Mouse (Mus musculus) frontal cortex, postnatal 14 days (tissue): ENCODE results near the gene Gpcpd1.

Experiments
- DNase-seq, 2 experiments: peaks; one replicate each; pipeline ENCODE4 v3.0.0; 2022; ENCODE audit warnings: low spot score in 2 of 2

The Gpcpd1 gene

DNA sequence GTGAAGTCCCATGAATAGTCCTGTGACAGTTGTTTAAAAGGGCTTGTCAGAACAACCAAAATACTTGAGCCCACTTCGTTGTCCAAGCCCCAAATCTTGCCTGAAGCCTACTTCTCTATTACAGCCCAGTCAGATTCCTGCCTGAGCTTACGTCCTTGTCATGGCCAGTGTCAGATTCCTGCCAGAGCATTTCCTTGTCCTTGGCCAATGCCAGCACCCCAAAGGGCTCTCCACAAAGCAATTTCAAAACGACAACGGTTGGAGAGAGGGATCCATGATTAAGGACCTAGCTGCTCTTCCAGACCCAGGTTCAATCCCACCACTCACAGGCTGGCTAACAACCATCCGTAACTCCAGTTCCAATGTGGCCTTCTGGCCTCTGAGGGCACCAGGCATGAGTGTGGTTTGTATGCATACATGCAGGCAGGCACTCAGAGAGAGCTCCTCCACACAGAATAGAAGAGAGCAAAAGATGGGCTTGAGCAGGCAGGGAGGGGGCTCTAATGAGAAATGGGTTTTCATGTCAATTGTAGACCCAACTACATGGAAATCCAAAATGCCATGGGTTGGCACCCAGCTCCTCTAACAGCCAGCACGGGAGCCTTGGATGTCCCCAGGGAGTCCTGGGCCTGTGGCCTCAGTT lies 70.2 kb downstream of the Gpcpd1 start:
- no peak for DNase-seq

DNA sequence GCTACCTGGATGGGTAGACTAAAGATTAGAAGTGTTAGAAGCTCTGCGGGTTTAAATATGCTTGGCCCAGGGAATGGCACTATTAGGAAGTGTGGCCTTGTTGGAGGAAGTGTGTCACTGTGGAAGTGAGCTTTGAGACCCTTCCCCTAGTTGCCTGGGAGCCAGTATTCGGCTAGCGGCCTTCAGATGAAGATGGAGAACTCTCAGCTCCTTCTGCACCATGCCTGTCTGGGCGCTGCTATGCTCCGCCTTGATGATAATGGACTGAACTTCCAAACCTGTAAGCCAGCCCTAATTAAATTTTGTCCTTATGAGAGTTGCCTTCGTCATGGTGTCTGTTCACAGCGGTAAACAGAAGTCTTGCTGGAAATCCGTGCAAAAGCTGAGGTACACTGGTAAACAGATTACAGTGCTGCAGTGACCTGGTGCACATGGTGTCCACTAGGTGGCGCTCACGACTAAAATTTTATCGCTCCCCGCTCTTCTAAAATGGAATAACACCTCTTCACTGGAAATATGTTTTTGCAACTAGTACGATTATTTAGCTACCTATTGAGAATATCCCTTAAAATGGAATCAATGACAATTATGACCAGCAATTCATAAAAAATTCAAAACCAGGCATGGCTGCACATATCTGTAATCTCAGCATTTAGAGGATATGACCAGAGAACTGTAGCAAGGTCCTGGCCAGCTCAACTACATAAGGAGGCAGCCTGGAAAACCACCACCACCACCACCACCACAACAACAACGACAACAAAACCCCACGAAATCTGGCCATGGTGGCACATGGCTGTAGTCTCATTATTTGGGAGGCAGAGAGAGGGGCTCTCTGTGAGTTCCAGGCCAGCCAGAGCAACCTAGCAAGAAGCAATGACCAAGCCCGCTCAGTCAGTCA lies 71.1 kb downstream of the Gpcpd1 start:
- peak in 1 of 2 experiments; percentile 72 for DNase-seq

DNA sequence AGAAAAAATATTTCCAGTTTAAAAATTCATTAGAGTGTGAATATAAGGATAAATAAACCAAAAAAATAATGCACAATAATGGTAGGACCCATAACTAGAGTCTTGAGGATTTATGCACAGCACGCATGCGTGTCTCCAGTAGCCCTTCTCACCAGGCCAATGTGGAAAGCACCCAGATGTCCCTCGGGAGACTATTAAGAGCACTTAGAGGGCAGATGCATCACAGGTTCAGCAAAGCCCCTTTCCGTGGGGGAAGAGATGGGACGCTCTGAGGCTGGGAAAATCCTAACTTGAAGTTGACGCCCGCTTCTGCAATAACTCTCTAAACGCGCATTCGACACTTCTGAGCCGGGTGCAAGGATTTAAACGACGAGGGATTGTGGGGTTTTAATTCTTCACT lies 71.9 kb downstream of the Gpcpd1 start:
- no peak for DNase-seq

DNA sequence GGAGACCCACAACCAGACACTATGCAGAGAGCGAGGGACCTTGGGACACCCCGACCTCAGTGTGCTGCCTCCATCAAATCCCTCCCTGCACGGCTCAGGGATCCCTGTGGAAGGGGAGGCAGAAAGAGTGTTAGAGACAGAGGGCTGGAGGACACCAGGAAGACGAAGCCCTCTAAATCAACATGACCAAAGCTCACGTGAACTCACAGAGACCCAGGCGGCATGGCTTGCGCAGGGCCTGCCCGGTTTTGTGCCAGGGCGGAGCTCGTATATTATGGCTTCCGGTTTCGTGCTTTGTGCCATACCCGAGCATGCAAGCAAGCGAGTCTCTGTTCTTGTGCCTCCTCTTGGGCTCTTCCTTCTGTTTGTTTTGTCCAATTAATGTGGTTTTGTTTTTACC lies 72.5 kb downstream of the Gpcpd1 start:
- no peak for DNase-seq

DNA sequence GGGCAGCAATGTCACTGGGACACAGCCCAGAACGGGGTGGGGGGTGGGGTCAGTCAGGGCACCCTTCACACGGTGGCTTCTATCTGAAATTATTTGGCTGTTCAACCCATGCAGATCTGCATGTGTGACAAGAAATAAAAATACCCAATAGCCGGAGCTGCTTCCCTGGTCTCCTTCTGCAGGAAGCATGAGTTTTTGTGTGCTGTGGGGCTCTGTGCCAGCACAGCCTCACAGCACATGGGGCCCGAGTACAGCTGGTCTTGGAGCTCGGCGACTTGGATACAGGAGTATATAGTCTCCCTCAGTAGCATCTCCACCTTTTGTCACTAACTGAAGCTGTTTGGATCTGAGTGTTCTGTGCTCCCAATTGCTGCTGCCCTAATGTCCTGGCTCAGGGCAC lies 73.2 kb downstream of the Gpcpd1 start:
- DNase-seq = peak in 1 of 2 experiments; percentile 36

DNA sequence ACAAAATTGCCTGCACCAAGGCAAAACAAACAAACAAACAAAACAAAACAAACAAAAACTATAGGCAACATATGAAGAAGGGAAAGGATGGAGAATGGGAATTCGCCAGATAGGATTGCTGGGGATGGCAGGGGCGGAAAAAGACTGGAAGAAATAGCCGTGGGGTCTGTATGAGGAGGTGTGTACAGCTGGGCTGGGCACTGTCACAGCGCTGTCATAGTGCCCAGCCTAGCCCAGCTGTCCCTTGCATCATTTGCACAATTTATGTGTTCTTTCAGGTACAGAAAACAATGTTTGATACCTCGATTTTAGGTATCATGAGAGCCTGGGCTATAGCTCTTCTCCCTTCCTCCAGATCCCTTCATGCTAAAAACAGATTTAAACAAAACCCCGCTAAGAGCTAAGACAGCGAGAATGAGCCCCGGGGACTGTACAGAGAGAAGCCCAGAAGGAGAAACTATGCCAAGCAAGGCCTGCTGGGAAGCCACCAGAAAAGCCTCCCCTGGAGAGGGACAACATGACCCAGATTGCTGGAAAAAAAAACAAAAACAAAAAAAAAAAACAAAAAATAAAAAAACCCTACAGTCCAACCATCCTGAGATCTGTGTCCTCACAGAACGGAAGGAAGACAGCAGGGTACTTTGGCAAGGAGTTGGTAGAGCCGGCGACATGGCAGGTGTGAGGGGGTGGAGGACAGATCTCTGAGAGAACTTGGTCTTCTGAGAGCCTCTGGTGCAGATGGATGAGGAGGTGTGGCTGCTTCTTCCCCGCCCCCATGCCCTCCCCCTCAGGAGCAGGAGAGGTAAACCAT lies 74.0 kb downstream of the Gpcpd1 start:
- no peak for DNase-seq

DNA sequence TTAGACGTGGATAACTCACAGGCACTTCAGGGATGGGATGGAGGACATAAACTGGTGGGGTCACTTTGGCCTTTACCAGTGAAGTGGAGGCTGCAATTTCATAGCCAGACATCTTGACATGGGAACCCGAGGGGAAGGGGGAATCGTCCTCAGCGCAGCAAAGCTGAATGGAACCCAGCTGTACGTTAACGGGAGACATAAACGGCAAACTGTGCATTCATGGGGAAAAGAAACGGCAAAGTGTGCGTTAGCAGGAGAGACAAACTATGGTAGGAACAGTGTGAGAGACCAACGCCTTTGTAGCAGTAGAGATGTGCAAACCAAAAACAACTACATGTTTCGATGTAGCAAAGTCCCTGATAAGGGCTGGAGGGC lies 74.6 kb downstream of the Gpcpd1 start:
- no peak for DNase-seq

DNA sequence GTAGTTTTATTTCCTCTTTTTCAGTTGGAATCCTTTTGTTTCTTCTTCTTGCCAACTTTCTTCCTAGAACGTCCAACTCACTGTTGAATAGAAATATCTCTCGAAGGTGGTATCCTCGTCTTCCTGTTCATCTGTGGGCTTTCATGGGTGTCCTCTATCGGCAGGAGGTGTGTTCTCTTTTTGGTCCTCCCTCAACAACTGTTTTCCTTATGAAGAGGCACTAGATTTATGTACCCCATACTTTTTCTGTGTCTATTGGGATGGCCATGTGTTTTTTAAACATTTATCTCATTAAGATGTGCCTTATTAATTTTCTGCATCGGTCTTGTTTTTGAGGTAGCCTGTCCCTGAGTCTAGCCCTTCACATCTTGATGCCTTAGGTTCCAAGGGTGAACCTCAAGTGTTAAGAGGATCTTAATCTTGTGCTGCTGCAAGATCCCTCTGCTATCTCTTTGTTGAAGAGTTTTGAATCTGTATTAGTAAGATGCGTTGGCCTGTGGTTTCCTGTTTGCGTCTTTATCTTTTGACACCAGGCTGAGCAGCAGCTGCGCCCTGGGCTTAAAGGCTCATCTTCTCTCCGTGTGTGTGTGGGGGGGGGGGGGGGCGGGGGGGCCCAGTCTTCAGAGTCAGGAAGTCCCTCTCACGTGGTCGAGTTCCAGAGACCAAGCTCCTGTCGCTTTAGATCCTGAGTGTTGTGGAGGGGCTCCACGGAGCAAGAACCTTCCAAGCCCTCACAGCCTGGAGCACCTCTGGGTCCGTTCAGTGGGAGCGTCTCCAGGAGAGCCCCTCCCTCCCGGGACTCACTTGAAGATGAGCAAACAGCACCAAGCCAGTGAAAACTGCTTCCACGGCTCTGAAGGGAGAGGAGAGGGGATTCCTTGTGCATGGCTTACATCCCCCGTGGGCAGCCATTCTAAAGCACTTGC lies 75.2 kb downstream of the Gpcpd1 start:
- DNase-seq = no peak

DNA sequence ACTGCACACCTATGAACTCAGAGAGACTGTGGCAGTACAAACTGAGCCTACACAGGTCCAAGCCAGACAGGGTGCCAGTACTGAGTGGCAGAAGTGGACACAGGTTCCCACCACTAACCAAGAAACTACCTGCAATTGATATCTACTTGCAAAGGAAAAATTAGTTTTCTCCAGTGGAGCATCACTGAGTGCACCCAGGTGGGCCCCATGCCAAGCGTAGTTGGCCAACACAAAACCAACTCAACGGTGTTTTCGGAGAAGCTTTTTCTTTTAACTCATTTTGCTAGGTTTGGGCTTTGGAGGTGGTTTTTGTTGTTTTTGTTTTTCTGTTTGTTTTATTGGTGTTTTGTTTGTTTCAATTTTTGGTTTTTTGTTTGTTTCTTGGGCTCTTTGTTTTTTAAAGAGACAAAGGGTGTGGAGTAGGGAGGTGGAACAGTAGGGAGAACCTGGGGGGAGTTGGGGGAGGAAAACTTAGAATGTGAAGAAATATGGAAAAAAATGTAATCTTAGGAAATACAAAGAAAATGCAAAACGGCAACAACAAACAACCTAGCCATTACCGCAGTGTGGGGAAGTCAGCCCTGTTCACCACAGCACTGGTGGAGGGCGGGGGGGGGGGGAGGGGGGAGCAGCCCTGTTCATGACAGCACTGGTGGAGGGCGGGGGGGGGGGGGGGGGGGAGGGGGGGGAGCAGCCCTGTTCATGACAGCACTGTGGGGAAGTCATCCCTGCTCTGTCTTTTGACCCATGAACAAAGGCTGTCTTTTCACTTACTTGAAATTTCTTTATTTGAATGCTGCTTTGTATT lies 76.3 kb downstream of the Gpcpd1 start:
- DNase-seq = no peak

DNA sequence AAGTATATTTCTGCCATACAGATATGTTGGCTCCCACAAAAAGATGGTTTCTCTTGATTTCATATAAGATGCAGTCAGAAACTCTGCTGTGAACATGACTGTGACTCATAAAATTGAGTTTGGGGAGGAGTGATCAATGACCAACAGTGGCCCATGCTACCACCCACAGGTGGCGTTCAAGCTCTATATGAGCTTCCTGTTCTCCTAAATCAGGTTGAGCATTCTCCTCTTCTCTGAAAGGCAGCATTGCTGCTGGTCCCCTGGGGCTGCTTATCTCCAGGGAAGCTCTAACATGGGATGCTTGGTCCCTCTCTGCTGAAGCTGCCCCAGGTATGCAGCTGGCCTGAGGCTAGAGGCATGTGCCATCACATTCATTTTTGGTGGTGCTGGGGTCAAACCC lies 77.8 kb downstream of the Gpcpd1 start:
- no peak for DNase-seq

DNA sequence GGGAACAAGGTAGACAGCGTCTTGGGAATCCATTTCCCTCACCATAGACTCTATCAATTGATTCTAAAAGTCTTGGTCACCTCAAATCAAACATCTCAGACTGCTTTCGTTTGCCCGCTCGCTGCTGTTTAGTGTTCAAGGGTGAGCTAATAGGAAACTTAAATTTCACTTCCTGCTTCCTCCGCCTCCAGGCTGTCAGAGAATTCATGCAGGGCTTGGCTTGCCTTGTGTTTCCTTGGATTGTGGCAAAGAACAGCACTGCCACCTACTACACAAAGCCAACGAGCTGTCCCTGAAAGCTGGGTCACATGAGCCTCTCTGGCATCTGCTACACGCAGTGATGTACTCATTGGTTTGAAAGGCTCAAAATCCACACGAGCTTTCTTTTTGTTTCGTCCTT lies 78.3 kb downstream of the Gpcpd1 start:
- no peak for DNase-seq

DNA sequence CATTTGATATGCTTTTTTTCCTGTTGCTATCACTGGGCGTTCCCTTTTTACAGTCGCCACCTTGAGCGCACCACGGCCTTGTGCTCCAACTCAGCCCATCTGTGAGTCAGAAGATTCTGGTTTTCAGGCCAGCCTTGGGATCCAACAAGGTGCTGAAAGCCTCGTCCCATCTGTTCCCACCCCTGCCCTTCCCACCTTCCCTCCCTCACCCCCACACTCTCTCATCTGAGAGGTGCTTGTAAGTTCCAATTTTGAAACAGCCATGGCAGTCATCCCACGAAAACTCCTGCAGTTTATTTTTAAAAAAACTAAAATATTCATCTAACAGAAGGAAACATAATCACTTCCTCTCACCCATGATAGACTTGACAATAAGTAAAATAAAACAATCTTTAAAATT lies 80.0 kb downstream of the Gpcpd1 start:
- no peak for DNase-seq

DNA sequence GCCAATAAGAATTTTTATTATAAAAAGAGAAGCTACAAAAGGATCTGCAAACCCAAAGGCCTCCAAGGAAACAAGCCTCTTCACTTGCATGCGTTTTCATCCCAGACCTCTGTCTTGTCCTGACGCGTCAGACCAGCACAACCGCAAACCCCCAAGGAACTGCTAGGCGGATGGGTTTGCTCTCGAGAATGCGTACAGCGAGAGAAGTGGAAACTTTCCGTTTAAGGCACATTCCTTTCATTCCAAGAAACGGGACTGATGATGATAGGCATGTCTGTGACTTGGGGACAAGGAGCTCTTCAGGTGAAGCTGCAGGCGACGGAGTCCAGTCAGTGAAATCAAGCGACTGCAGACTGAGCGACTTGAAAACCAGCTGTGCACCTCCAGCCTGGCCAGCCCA lies 80.4 kb downstream of the Gpcpd1 start:
- no peak for DNase-seq

DNA sequence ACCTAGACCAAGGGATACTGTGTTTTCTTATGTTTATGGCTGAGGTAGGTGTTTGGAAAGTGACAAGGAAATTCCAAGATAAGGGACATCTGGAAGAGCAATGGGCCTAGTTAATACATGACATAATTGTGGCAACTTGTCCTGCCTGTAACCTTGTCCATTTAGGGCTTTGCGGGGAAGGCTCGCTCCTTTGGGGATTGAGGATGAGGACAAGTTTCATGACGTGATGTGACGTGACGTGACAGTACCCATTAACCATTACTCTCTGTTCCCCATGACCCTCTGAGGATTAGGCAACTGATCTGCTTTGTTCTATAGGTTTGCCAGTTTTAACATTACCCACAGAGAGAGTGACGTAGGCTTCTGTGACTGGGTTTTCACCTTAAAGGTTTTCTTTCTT lies 81.7 kb downstream of the Gpcpd1 start:
- no peak for DNase-seq

DNA sequence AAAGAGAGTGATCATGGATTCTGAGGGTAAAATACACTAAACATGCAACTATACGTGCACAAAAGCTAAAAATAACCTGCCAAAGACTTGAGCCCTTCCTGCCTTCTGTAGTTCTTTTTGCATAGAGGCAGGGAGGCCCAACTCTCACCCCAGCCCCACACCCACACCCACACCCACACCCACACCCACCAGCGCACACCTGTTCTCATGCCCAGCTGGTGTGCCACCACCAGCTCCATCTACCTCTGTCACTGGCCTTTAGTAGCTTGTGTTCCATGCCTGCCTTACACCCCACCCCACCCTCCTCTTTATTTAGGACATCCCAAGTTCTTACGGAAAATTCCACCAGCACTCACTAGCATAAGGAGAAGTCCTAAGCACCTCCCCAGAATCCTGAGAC lies 89.2 kb downstream of the Gpcpd1 start:
- DNase-seq = no peak

DNA sequence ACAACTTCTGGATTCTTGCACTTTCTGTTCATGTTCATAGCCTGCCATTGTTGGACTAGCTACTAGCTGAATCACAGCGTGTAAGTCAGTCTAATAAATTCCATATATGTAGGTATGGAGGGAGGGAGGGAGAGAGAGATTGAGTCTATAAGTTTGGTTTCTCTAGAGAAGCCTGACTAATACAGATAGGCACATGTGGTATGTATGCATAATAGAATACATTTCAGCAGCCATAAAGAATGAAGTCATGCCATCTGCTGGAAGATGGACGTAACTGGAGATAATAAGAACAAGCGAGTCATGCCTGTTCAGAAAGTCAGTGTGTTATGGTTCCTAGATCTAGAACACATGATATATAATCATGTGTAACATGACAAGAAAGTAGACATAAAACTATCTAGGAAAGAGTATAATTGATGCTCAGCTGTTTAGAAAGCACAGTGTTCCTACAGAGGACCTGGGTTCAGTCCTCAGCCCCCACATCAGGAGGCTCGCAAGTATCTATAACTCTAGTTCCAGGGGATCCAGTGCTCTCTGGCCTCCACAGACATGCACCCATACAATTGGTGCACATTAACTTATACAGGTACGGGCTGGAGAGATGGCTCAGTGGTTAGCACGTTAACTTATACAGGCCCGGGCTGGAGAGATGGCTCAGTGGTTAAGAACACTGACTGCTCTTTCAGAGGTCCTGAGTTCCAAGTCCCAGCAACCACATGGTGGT lies 90.0 kb downstream of the Gpcpd1 start:
- no peak for DNase-seq

DNA sequence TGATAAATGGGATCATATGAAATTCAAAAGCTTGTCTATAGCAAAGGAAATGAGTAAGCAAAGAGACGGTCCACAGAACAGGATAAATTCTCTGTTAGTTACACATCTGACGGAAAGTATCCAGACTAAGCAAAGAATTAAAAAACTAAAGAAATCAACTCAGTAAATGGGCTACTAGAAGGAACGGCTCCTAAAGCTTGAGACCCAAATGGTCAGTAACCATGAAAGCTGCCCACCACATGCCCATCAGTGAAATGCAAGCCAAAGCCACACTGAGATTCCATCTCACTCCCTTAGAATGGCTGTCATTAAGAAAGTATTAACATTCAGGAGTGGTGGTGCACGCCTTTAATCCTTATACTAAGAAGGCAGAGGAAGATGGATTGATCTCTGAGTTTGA lies 94.3 kb downstream of the Gpcpd1 start:
- DNase-seq = no peak

DNA sequence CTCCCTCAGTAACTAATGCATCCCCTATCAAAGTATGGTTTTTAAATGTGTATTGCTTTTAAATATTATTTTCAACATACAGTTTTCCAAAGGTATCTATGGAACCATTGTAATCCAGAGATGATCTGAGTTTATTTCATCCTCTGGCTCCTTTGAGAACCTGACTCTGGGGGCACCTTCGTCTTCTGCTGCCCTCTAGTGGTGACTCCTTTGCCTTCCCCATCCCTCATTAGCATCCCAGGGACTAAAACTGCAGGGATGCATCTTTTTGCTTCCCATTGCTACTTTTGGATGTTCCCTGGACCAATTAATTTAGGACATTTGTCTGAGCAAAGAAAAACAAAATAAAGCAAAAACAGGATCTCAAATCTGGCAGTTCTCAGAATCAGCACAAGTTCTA lies 102.1 kb downstream of the Gpcpd1 start:
- DNase-seq = peak; percentile 13 to 58

DNA sequence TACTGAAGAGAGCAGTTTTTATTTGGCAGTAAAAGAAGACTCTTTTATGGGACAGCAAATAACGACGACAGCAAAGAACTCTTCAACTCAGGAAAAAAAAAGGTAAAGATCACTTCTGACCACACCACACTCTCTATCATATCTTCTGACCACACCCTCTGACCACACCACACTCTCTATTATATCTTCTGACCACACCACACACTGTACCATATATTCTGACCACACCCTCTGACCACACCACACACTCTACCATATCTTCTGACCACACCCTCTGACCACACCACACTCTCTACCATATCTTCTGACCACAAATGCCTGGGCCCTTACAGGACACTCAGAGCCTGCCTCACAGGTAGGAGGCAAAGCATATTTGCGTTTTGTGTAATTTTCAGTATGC lies 106.0 kb downstream of the Gpcpd1 start:
- DNase-seq = no peak
